14 mouse cellular contexts compared by ENCODE assay signal in the genomic region with DNA sequence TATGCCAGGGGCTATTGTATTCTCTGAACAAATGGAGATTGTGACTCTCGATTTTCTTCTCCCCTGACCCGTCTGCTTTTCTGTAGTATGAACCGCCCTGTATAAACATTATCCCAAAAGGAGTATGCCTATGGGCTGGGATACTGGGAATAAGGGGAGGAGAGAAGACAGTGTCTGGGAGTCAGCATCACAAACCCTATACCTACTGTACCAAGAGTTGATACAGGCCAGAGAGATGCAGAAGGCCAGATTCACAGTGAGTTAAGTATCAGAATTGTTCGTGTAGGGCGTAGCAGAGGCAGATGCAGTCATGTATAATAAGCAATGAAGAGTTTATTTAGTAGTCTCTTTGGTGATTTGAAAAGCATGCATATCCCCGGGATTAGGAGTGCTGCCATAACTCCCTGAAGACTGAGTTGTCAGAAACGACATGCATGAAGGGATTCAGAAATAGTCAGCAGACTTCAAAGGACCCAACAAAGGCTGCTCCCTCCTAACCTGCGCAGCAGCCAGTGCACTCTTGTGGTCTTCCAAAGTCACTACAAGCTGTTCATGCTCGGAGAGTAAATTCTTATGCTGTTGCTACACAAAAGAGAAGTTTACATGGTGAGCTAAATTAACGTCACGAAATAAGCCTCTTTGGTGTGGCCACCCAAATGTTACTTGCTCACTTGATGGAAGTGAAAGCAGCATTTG. TPM values are rescaled to one million over a fixed set of nuclear protein-coding genes. Genes with fewer than 3 reads are reported as not detected.
DNase-seq lines count a peak whose midpoint lies in the region; ATAC-seq and TF ChIP-seq lines count a peak whose summit lies in the region.
"Had no signal": no experiment of that assay in that cellular context is flagged by ENCODE, and none has a peak within 500 bp of the region (broad histone marks: within the 10 kb centered on the region; RNA-seq: fewer than 3 reads in every experiment).

No protein-coding gene starts in this region.

- no peaks in the 10 kb centered on the region for H3K27me3 ChIP-seq in forebrain, embryonic 15.5 days
- H3K27me3 ChIP-seq in forebrain, embryonic 12.5 days: no peaks in the 10 kb centered on the region
- H3K27me3 ChIP-seq in liver, postnatal 0 days (ENCODE audit: insufficient read depth, low read length): no peaks in the 10 kb centered on the region
- H3K27me3 ChIP-seq in liver, embryonic 12.5 days (replicated peaks): no peaks in the 10 kb centered on the region
- no peaks in the 10 kb centered on the region for H3K27me3 ChIP-seq in Patski
- no peaks in the 10 kb centered on the region for H3K27me3 ChIP-seq in midbrain, postnatal 0 days (ENCODE audit: insufficient read depth, low read length)
- H3K27me3 ChIP-seq: limb, embryonic 15.5 days had no signal

- peaks cover 6% of the 10 kb centered on the region; the same call in 1 of the 2 replicates for H3K36me3 ChIP-seq in forebrain, embryonic 15.5 days
- peaks cover 11% of the 10 kb centered on the region for H3K36me3 ChIP-seq in forebrain, embryonic 12.5 days (replicated peaks)
- peaks cover 57% of the 10 kb centered on the region for H3K36me3 ChIP-seq in liver, postnatal 0 days (replicated peaks; ENCODE audit: insufficient read depth, low read length)
- H3K36me3 ChIP-seq in liver, embryonic 12.5 days: peaks cover 64% of the 10 kb centered on the region
- no peaks in the 10 kb centered on the region for H3K36me3 ChIP-seq in midbrain, postnatal 0 days (ENCODE audit: insufficient read depth, low read length)

- in situ Hi-C loops in Patski (cut with MboI; ENCODE audit: low pct_unique_long_range_greater_than_20kb): no loop called here

- H3K4me2 ChIP-seq in forebrain, embryonic 15.5 days (replicated peaks): no peak overlapping the region
- no peak overlapping the region for H3K4me2 ChIP-seq in forebrain, embryonic 12.5 days
- no peak overlapping the region for H3K4me2 ChIP-seq in liver, postnatal 0 days (ENCODE audit: low read depth, low read length)
- H3K4me2 ChIP-seq in liver, embryonic 12.5 days: no peak overlapping the region
- H3K4me2 ChIP-seq in midbrain, postnatal 0 days (ENCODE audit: low read depth, low read length, poor library complexity, severe bottlenecking): no peak overlapping the region
- H3K4me2 ChIP-seq: limb, embryonic 15.5 days had no signal

- H3K4me3 ChIP-seq in forebrain, embryonic 15.5 days: no peak overlapping the region
- no peak overlapping the region for H3K4me3 ChIP-seq in forebrain, embryonic 12.5 days (replicated peaks)
- no peak overlapping the region for H3K4me3 ChIP-seq in liver, postnatal 0 days (ENCODE audit: low read depth, low read length)
- H3K4me3 ChIP-seq in liver, embryonic 12.5 days: no peak overlapping the region
- no peak overlapping the region for H3K4me3 ChIP-seq in midbrain, postnatal 0 days (ENCODE audit: low read depth, low read length)
- H3K4me3 ChIP-seq: limb, embryonic 15.5 days had no signal

- no peak for TF ChIP-seq EP300 in liver, postnatal 0 days (IDR thresholded peaks at IDR 0.05; ENCODE audit: low read depth)

- TF ChIP-seq CTCF in liver, postnatal 0 days (IDR thresholded peaks at IDR 0.05; ENCODE audit: low read depth): peak; percentile 26; the same call in 1 of the 2 replicates
- TF ChIP-seq CTCF in Patski (IDR thresholded peaks at IDR 0.05): peak; percentile 42
- peak; percentile 80 for TF ChIP-seq CTCF in midbrain, postnatal 0 days (IDR thresholded peaks at IDR 0.05)

- 76% methylated on average over 11 of the region's 11 CpGs for WGBS in forebrain, embryonic 15.5 days
- 79% methylated on average over 11 of the region's 11 CpGs for WGBS in forebrain, embryonic 12.5 days
- 83% methylated on average over 11 of the region's 11 CpGs for WGBS in liver, postnatal 0 days (ENCODE audit: insufficient replicate concordance)
- 77% methylated on average over 11 of the region's 11 CpGs for WGBS in liver, embryonic 12.5 days (ENCODE audit: insufficient replicate concordance)
- WGBS in midbrain, postnatal 0 days: 46% methylated on average over 11 of the region's 11 CpGs

- POLR2A ChIA-PET in Patski (lab: Charles Lee): no interaction called here

- H3K27ac ChIP-seq in forebrain, embryonic 15.5 days (replicated peaks): no peak overlapping the region
- H3K27ac ChIP-seq in forebrain, embryonic 12.5 days: no peak overlapping the region
- H3K27ac ChIP-seq in liver, postnatal 0 days (ENCODE audit: low read depth): no peak overlapping the region
- no peak overlapping the region for H3K27ac ChIP-seq in liver, embryonic 12.5 days
- no peak overlapping the region for H3K27ac ChIP-seq in midbrain, postnatal 0 days (ENCODE audit: low read depth, low read length)
- H3K27ac ChIP-seq: limb, embryonic 15.5 days had no signal

- CTCF ChIA-PET in Patski (lab: Charles Lee): interaction anchor here (1.2 to 1.7 kb wide), 4 partner anchors 8 to 29 kb away, joined by 3 to 4 read pairs (median 3); no protein-coding TSS in a partner anchor

- no peaks in the 10 kb centered on the region for H3K4me1 ChIP-seq in forebrain, embryonic 15.5 days
- no peaks in the 10 kb centered on the region for H3K4me1 ChIP-seq in forebrain, embryonic 12.5 days
- H3K4me1 ChIP-seq in liver, postnatal 0 days (ENCODE audit: insufficient read depth): no peaks in the 10 kb centered on the region
- no peaks in the 10 kb centered on the region for H3K4me1 ChIP-seq in liver, embryonic 12.5 days
- no peaks in the 10 kb centered on the region for H3K4me1 ChIP-seq in midbrain, postnatal 0 days (ENCODE audit: insufficient read depth, low read length)
- H3K4me1 ChIP-seq: limb, embryonic 15.5 days had no signal

- no peak overlapping the region for H3K9ac ChIP-seq in forebrain, embryonic 15.5 days (replicated peaks)
- no peak overlapping the region for H3K9ac ChIP-seq in forebrain, embryonic 12.5 days
- H3K9ac ChIP-seq in liver, postnatal 0 days (replicated peaks): no peak overlapping the region
- H3K9ac ChIP-seq in liver, embryonic 12.5 days: no peak overlapping the region
- no peak overlapping the region for H3K9ac ChIP-seq in midbrain, postnatal 0 days (replicated peaks; ENCODE audit: low read length, poor library complexity, severe bottlenecking)
- H3K9ac ChIP-seq: limb, embryonic 15.5 days had no signal

- ATAC-seq in forebrain, embryonic 15.5 days (replicated peaks): 0 out of 2 replicates have a peak, but pooled peaks have one; percentile 29
- ATAC-seq in forebrain, embryonic 12.5 days (ENCODE audit: low FRiP score): no peak
- ATAC-seq in liver, postnatal 0 days: no peak
- no peak for ATAC-seq in liver, embryonic 12.5 days
- peak; percentile 54 for ATAC-seq in Patski
- ATAC-seq in midbrain, postnatal 0 days (ENCODE audit: low FRiP score): peak; percentile 90
- no peak for ATAC-seq in megakaryocyte progenitor cell, adult 5-6 weeks (replicated peaks; ENCODE audit: poor library complexity)

- H3K9me3 ChIP-seq in forebrain, embryonic 15.5 days: no peaks in the 10 kb centered on the region
- no peaks in the 10 kb centered on the region for H3K9me3 ChIP-seq in forebrain, embryonic 12.5 days
- H3K9me3 ChIP-seq in liver, postnatal 0 days (ENCODE audit: low read length): no peaks in the 10 kb centered on the region
- H3K9me3 ChIP-seq in liver, embryonic 12.5 days (replicated peaks): no peaks in the 10 kb centered on the region
- H3K9me3 ChIP-seq in midbrain, postnatal 0 days (ENCODE audit: low read length): no peaks in the 10 kb centered on the region
- H3K9me3 ChIP-seq: limb, embryonic 15.5 days had no signal

- DNase-seq in liver, postnatal 0 days: no peak
- DNase-seq in Patski (ENCODE audit: low read depth, low spot score): no peak
- DNase-seq in midbrain, postnatal 0 days (ENCODE audit: low spot score): peak; percentile 67
- DNase-seq in adrenal gland, postnatal 10 days: no peak
- DNase-seq: gastrocnemius, postnatal 14 days; heart, postnatal 14 days; kidney, adult 9 months; lung, postnatal 14 days; right cerebral cortex, postnatal 4 days had no signal

RNA-seq across cellular contexts. Expression of a gene that starts 54.7 kb away (rescaled TPM):
- polyA plus RNA-seq in forebrain, embryonic 15.5 days (2015; fragmentation: Nextera tagmentation; extraction: Ambion mirVana): 31.5 and 34.8 TPM in 2 replicates
- 57.6 and 60.1 TPM in 2 replicates for polyA plus RNA-seq in forebrain, embryonic 12.5 days (2016; fragmentation: Nextera tagmentation; extraction: Ambion mirVana)
- polyA plus RNA-seq in liver, postnatal 0 days (2015; fragmentation: Nextera tagmentation; extraction: Ambion mirVana): 24.7 and 29.1 TPM in 2 replicates
- polyA plus RNA-seq in liver, embryonic 12.5 days (2016; fragmentation: Nextera tagmentation; extraction: Ambion mirVana): 26.0 and 31.3 TPM in 2 replicates
- 59.2 TPM for polyA plus RNA-seq in Patski (2021)
- 11.9 and 21.7 TPM in 2 replicates for total RNA-seq in midbrain, postnatal 0 days (2014; rRNA removed)
- polyA plus RNA-seq in midbrain, postnatal 0 days (2015; fragmentation: Nextera tagmentation; extraction: Ambion mirVana): 11.5 and 15.4 TPM in 2 replicates
- total RNA-seq in megakaryocyte progenitor cell, adult 5-6 weeks (2015): 38.8 and 44.3 TPM in 2 replicates
- 38.9 and 49.8 TPM in 2 replicates for total RNA-seq in megakaryocyte progenitor cell, adult 5-6 weeks (2017)
- total RNA-seq in adrenal gland, postnatal 10 days (2021): 10 to 100 TPM; 52.0 to 55.1 TPM

Comparison
In these comparisons a context has a peak if more than half of its experiments do, and no peak if none do; other contexts are left out.
1. ATAC-seq: peak in forebrain, embryonic 15.5 days (single experiment), Patski (single experiment) and midbrain, postnatal 0 days (single experiment); none in forebrain, embryonic 12.5 days (single experiment), liver, postnatal 0 days (single experiment), liver, embryonic 12.5 days (single experiment) and megakaryocyte progenitor cell, adult 5-6 weeks (single experiment).
2. CTCF ChIP-seq: peak in every context shown above with its lines; median percentile 80 in midbrain, postnatal 0 days; 42 in Patski; 26 in liver, postnatal 0 days.